Mouse (Mus musculus): ENCODE results near the gene Selenon. TPM values are rescaled to one million over a fixed set of nuclear protein-coding genes. Genes with fewer than 3 reads are reported as not detected.
"Not testable (repeated sequence)": the region's sequence is repeated elsewhere in the genome, so short reads cannot be mapped to it uniquely, and the experiment has no call there.

The Selenon gene
- total RNA-seq, 1 experiment from 2014 or later, result 9.7 TPM

GRCm38 (mm10) chr4:134514309-134514930, 37.5 kb downstream of the Selenon start:
- ATAC-seq (replicated peaks; ENCODE audit: low read depth, poor library complexity, severe bottlenecking), result no peak

- peak; percentile 59 for ATAC-seq (replicated peaks; ENCODE audit: low read depth, poor library complexity, severe bottlenecking)
These were observed 39.2 kb downstream of the Selenon start for GRCm38 (mm10) chr4:134512798-134513197.

GRCm38 (mm10) chr4:134511730-134512129, 40.2 kb downstream of the Selenon start:
- no peak for ATAC-seq (replicated peaks; ENCODE audit: low read depth, poor library complexity, severe bottlenecking)

- ATAC-seq (replicated peaks; ENCODE audit: low read depth, poor library complexity, severe bottlenecking), result peak; percentile 81
These were observed 41.0 kb downstream of the Selenon start, which contains the start of gene Aunip for GRCm38 (mm10) chr4:134510845-134511411. TSS of gene Aunip (plus strand) at chr4:134510999.

GRCm38 (mm10) chr4:134510396-134510795, 41.6 kb downstream of the Selenon start:
- no peak for ATAC-seq (replicated peaks; ENCODE audit: low read depth, poor library complexity, severe bottlenecking)

DNA sequence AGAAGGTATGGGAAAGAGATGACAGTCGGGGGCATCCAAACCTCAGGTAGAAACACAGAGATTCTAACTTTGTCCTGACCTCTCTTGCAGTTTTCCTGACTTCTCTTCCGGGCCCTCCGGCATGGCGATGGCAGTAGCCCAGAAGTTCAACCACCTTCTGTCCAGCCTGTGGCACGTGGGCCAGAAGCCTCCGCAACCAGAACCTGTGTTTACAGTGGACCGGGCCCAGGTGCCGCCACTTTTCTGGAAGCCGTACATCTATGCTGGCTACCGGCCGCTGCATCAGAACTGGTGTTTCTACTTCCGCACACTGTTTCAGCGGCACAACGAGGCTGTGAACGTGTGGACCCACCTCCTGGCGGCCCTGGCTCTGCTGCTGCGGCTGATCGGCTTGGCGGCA, 45.3 kb downstream of the Selenon start:
- ATAC-seq (replicated peaks; ENCODE audit: low read depth, poor library complexity, severe bottlenecking), result no peak

GRCm38 (mm10) chr4:134505966-134506594, 45.9 kb downstream of the Selenon start:
- peak; percentile 86 for ATAC-seq (replicated peaks; ENCODE audit: low read depth, poor library complexity, severe bottlenecking)

- ATAC-seq (replicated peaks; ENCODE audit: low read depth, poor library complexity, severe bottlenecking), result no peak
These were observed 46.6 kb downstream of the Selenon start for GRCm38 (mm10) chr4:134505303-134505789.

DNA sequence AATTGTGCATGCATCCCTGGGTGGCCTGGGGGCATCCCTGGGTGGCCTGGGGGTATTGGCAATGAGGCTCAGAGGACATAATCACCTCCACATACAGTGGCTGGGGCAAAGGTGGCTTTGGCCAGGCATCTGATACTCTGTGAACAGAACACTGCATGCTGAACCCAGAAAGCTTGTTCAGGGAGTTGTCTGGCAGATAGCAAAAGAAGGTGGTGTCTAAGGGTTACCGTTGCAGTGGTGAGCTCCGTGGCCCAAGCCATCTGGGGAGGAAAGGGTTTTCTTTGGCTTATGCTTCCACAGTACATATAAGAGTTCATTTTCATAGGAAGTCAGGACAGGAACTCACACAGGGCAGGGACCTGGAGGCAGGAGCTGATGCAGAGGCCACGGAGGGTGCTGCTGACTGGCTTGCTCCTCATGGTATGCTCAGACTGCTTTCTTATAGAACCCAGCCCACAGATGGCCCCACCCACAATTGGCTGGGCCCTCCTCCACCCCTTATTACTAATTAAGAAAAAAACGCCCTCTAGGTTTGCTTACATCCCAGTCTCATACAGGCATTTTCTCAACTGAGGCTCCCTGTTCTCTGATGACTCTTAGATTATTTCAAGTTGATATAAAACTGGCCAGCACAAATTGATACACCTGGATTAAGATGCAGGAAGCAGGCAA, 48.1 kb downstream of the Selenon start:
- no peak for ATAC-seq (replicated peaks; ENCODE audit: low read depth, poor library complexity, severe bottlenecking)

- no peak for ATAC-seq (replicated peaks; ENCODE audit: low read depth, poor library complexity, severe bottlenecking)
These were observed 50.9 kb downstream of the Selenon start for GRCm38 (mm10) chr4:134501095-134501494.

DNA sequence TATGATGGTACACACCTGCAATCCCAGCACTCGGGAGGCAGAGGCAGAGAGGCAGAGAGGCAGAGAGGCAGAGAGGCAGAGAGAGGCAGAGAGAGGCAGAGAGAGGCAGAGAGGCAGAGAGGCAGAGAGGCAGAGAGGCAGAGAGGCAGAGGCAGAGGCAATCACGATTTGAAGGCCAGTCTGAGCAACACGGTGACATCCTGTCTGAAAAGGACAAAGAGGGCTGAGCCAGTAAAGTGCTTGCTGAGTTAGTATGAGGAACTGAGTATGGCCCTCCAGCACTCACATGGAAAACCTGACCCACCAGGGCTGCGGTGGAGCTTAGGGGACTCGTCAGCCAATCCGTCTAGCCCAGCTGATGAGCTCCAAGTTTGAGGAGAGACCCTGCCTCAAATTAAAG, 53.0 kb downstream of the Selenon start:
- ATAC-seq (replicated peaks; ENCODE audit: low read depth, poor library complexity, severe bottlenecking), result not testable (repeated sequence)

GRCm38 (mm10) chr4:134497986-134498731, 53.8 kb downstream of the Selenon start:
- ATAC-seq (replicated peaks; ENCODE audit: low read depth, poor library complexity, severe bottlenecking), result no peak

GRCm38 (mm10) chr4:134497223-134497622, 54.7 kb downstream of the Selenon start:
- ATAC-seq (replicated peaks; ENCODE audit: low read depth, poor library complexity, severe bottlenecking), result peak; percentile 0; the same call in 1 of the 2 replicates

- peak; percentile 67 for ATAC-seq (replicated peaks; ENCODE audit: low read depth, poor library complexity, severe bottlenecking)
These were observed 55.3 kb downstream of the Selenon start, which contains the start of gene Paqr7 for GRCm38 (mm10) chr4:134496595-134497210. TSS of gene Paqr7 (plus strand) at chr4:134496697.

DNA sequence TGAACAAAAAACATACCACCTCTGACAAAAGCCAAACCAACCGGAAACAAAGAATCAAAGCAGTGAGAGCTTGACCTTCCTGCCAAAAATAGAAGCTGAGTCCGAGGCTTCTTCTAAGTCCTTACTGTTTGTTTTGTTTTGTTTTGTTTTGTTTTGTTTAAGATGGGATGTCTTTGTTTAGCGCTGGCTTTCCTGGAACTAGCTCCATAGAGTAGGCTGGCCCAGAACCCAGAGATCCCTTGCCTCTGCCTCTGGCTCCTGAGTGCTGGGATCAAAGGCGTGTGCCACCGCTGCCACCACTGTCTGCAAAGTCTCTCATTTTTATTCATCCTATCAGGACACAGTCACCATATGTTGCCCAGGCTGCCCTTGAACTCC, 56.4 kb downstream of the Selenon start:
- ATAC-seq (replicated peaks; ENCODE audit: low read depth, poor library complexity, severe bottlenecking), result no peak

GRCm38 (mm10) chr4:134494780-134495545, 57.0 kb downstream of the Selenon start:
- peak; percentile 53 for ATAC-seq (replicated peaks; ENCODE audit: low read depth, poor library complexity, severe bottlenecking)

DNA sequence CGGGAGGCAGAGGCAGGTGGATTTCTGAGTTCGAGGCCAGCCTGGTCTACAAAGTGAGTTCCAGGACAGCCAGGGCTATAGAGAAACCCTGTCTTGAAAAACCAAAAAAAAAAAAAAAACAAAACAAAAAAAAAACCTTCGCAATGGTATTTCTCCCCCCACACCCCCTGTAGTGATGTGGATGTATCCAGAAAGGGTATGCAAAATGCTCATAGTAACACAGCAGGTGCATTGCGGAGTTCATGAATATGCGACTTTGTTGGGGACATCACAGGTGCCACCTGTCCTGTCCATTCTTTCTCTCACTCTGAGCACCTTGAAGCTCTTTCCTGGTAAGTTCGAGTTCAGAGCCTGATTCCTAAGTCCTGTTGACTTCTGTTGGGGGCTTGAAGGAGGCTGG, 57.8 kb downstream of the Selenon start:
- not testable (repeated sequence) for ATAC-seq (replicated peaks; ENCODE audit: low read depth, poor library complexity, severe bottlenecking)

DNA sequence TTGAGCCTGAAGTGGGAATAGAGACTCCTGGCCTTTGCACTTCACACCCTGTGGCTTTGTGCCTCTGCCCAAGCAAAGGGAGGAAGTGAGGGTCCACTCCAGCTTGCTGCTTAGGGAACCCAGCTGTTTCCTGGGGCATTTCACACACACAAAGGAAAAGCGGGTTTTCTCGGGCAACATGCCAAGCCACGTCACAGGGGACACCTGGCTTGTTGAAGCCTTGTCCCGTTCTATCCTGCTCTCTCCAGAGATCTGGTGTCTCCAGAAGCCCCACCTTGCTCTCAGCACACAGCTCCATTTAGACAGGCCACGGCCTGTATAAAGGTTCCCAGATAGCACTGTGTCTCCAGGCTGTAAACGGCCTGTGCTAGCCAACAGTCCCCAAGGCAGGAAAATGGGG, 60.2 kb downstream of the Selenon start:
- no peak for ATAC-seq (replicated peaks; ENCODE audit: low read depth, poor library complexity, severe bottlenecking)

All from common myeloid progenitor, adult 5-6 weeks (primary cell).